Mouse (Mus musculus): ENCODE results near the gene Gpr4. TPM values are rescaled to one million over a fixed set of nuclear protein-coding genes. Genes with fewer than 3 reads are reported as not detected.

Gpr4 gene
- 0.37 TPM in 1 of 2 replicates, not detected in the other for total RNA-seq (2017)

- ATAC-seq (ENCODE audit: extremely low read depth, insufficient number of reproducible peaks, low FRiP score, poor library complexity, severe bottlenecking): no peak
Measured at GRCm38 (mm10) chr7:19211996-19212755, at the start of gene Gpr4. Gpr4 (plus strand) TSS chr7:19212538.

GRCm38 (mm10) chr7:19162928-19163327 is 49.4 kb upstream of the Gpr4 start:
- no peak for ATAC-seq (ENCODE audit: extremely low read depth, insufficient number of reproducible peaks, low FRiP score, poor library complexity, severe bottlenecking)

- ATAC-seq (ENCODE audit: extremely low read depth, insufficient number of reproducible peaks, low FRiP score, poor library complexity, severe bottlenecking): no peak
Measured at GRCm38 (mm10) chr7:19163752-19164151, 48.6 kb upstream of the Gpr4 start.

GRCm38 (mm10) chr7:19164189-19164588 is 48.1 kb upstream of the Gpr4 start:
- ATAC-seq (ENCODE audit: extremely low read depth, insufficient number of reproducible peaks, low FRiP score, poor library complexity, severe bottlenecking): no peak

- ATAC-seq (ENCODE audit: extremely low read depth, insufficient number of reproducible peaks, low FRiP score, poor library complexity, severe bottlenecking): no peak
Measured at GRCm38 (mm10) chr7:19164978-19165377, 47.4 kb upstream of the Gpr4 start.

- ATAC-seq (ENCODE audit: extremely low read depth, insufficient number of reproducible peaks, low FRiP score, poor library complexity, severe bottlenecking): no peak
Measured at GRCm38 (mm10) chr7:19165656-19166423, 46.5 kb upstream of the Gpr4 start, which contains the start of gene Gipr. Gipr (minus strand) TSS chr7:19166127.

GRCm38 (mm10) chr7:19166990-19167389 is 45.3 kb upstream of the Gpr4 start:
- ATAC-seq (ENCODE audit: extremely low read depth, insufficient number of reproducible peaks, low FRiP score, poor library complexity, severe bottlenecking): no peak

GRCm38 (mm10) chr7:19169506-19169905 is 42.8 kb upstream of the Gpr4 start:
- ATAC-seq (ENCODE audit: extremely low read depth, insufficient number of reproducible peaks, low FRiP score, poor library complexity, severe bottlenecking): no peak

GRCm38 (mm10) chr7:19170142-19170541 is 42.2 kb upstream of the Gpr4 start:
- ATAC-seq (ENCODE audit: extremely low read depth, insufficient number of reproducible peaks, low FRiP score, poor library complexity, severe bottlenecking): no peak

GRCm38 (mm10) chr7:19171831-19172230 is 40.5 kb upstream of the Gpr4 start:
- ATAC-seq (ENCODE audit: extremely low read depth, insufficient number of reproducible peaks, low FRiP score, poor library complexity, severe bottlenecking): no peak

- peak; percentile 53 for ATAC-seq (ENCODE audit: extremely low read depth, insufficient number of reproducible peaks, low FRiP score, poor library complexity, severe bottlenecking)
Measured at GRCm38 (mm10) chr7:19172874-19173273, 39.5 kb upstream of the Gpr4 start.

GRCm38 (mm10) chr7:19175708-19176515 is 36.4 kb upstream of the Gpr4 start, which contains the start of gene Eml2:
Eml2 (plus strand) TSS chr7:19176421.
- ATAC-seq (ENCODE audit: extremely low read depth, insufficient number of reproducible peaks, low FRiP score, poor library complexity, severe bottlenecking): no peak

GRCm38 (mm10) chr7:19176516-19176947 is 35.8 kb upstream of the Gpr4 start:
- ATAC-seq (ENCODE audit: extremely low read depth, insufficient number of reproducible peaks, low FRiP score, poor library complexity, severe bottlenecking): no peak

GRCm38 (mm10) chr7:19177216-19177615 is 35.1 kb upstream of the Gpr4 start:
- no peak for ATAC-seq (ENCODE audit: extremely low read depth, insufficient number of reproducible peaks, low FRiP score, poor library complexity, severe bottlenecking)

- ATAC-seq (ENCODE audit: extremely low read depth, insufficient number of reproducible peaks, low FRiP score, poor library complexity, severe bottlenecking): no peak
Measured at GRCm38 (mm10) chr7:19178035-19178434, 34.3 kb upstream of the Gpr4 start.

- peak; percentile 44; the same call in 1 of the 2 replicates for ATAC-seq (ENCODE audit: extremely low read depth, insufficient number of reproducible peaks, low FRiP score, poor library complexity, severe bottlenecking)
Measured at GRCm38 (mm10) chr7:19178443-19179092, 33.8 kb upstream of the Gpr4 start.

GRCm38 (mm10) chr7:19179173-19179572 is 33.2 kb upstream of the Gpr4 start:
- ATAC-seq (ENCODE audit: extremely low read depth, insufficient number of reproducible peaks, low FRiP score, poor library complexity, severe bottlenecking): peak; percentile 44; the same call in 1 of the 2 replicates

GRCm38 (mm10) chr7:19179936-19180335 is 32.4 kb upstream of the Gpr4 start:
- ATAC-seq (ENCODE audit: extremely low read depth, insufficient number of reproducible peaks, low FRiP score, poor library complexity, severe bottlenecking): no peak

Data from neutrophil, adult 5-6 weeks (primary cell).